Mouse (Mus musculus) stomach, embryonic 16.5 days (tissue): ENCODE measurements around the gene Prickle2. TPM values are rescaled to one million over a fixed set of nuclear protein-coding genes. Genes with fewer than 3 reads are reported as not detected.

Source experiments
- ATAC-seq: fragments of 200-750 bp; cut with Nextera tagmentation; 2 replicates; pipeline ENCODE4 v1.8.0; 2017; ENCODE audit warnings: moderate number of reproducible peaks, moderate TSS enrichment; ENCODE audit not compliant: insufficient read depth, low FRiP score
- H3K27ac ChIP-seq: fragments of 300-500 bp; sonication (generic); 2 replicates; pipeline ENCODE4 v1.5.1; 2014; ENCODE audit warnings: low read length
- H3K27me3 ChIP-seq: fragments of 300-500 bp; sonication (generic); 2 replicates; pipeline ENCODE4 v1.6.1; 2014; ENCODE audit warnings: low read length, control low read depth, mixed read lengths; ENCODE audit not compliant: control insufficient read depth, insufficient read depth
- H3K36me3 ChIP-seq: fragments of 300-500 bp; sonication (generic); 2 replicates; pipeline ENCODE4 v1.6.1; 2014; ENCODE audit warnings: low read length; ENCODE audit not compliant: control insufficient read depth, insufficient read depth
- H3K4me1 ChIP-seq: fragments of 300-500 bp; sonication (generic); 2 replicates; pipeline ENCODE4 v1.6.1; 2014; ENCODE audit warnings: low read length, control low read depth, mixed read lengths; ENCODE audit not compliant: control insufficient read depth, insufficient read depth
- H3K4me2 ChIP-seq: fragments of 300-500 bp; sonication (generic); 2 replicates; pipeline ENCODE4 v1.6.1; 2014; ENCODE audit warnings: low read depth, low read length, mixed read lengths
- H3K4me3 ChIP-seq: fragments of 300-500 bp; sonication (generic); replicated peaks from 2 replicates; pipeline ENCODE4 v1.5.1; 2014; ENCODE audit warnings: mild to moderate bottlenecking, low read length
- H3K9ac ChIP-seq: fragments of 300-500 bp; sonication (generic); 2 replicates; pipeline ENCODE4 v1.6.1; 2014; ENCODE audit warnings: low read length
- H3K9me3 ChIP-seq: fragments of 300-500 bp; sonication (generic); replicated peaks from 2 replicates; pipeline ENCODE4 v1.6.1; 2016; ENCODE audit warnings: low read length, control low read depth; ENCODE audit not compliant: control insufficient read depth
- whole genome bisulfite sequencing: fragments of 180-500 bp; shearing (Covaris S2); extraction: QIAGEN DNeasy Blood & Tissue Kit; methylation state at CpG from one replicate; pipeline ENCODE4 v1.1.7; 2014; 5-methylcytosine and 5-hydroxymethylcytosine counted together
- polyA plus RNA-seq: library from polyadenylated mRNA; unstranded; fragments of >200 nt; fragmentation: Nextera tagmentation; extraction: Ambion mirVana; gene quantifications from 2 replicates; pipeline ENCODE4 v1.2.1, GENCODE M21; 2015

The Prickle2 gene
- polyA plus RNA-seq, 1 experiment from 2014 or later, result 9.3 TPM

- H3K36me3 ChIP-seq, result no peaks in the 10 kb centered on the region
- H3K9me3 ChIP-seq, result no peaks in the 10 kb centered on the region
- WGBS, result 58% methylated on average over 4 of the region's 4 CpGs
- H3K27ac ChIP-seq, result peak overlapping the region; percentile 94
- H3K4me2 ChIP-seq, result peak overlapping the region; percentile 29; the same call in 1 of the 2 replicates
- H3K4me1 ChIP-seq, result peaks cover 15% of the 10 kb centered on the region
- H3K27me3 ChIP-seq, result no peaks in the 10 kb centered on the region
- H3K9ac ChIP-seq, result no peak overlapping the region
- ATAC-seq, result peak; percentile 12; the same call in 1 of the 2 replicates
- no peak overlapping the region for H3K4me3 ChIP-seq
Measured at GRCm38 (mm10) chr6:92468892-92469291, 237.1 kb downstream of the Prickle2 start.

- Histone ChIP-seq H3K4me1 (peaks cover 18% of the 10 kb centered on the region), H3K27ac (peak overlapping the region; percentile 94), H3K36me3 (no peaks in the 10 kb centered on the region), H3K27me3 (no peaks in the 10 kb centered on the region), H3K4me3 (no peak overlapping the region), H3K4me2 (peak overlapping the region; percentile 29; the same call in 1 of the 2 replicates), H3K9me3 (no peaks in the 10 kb centered on the region), H3K9ac (no peak overlapping the region)
- ATAC-seq, result peak; percentile 89
- 30% methylated on average over 3 of the region's 3 CpGs for WGBS
Measured at GRCm38 (mm10) chr6:92468383-92468791, 237.6 kb downstream of the Prickle2 start.

GRCm38 (mm10) chr6:92467343-92467742 lies 238.6 kb downstream of the Prickle2 start:
- H3K36me3 ChIP-seq, result no peaks in the 10 kb centered on the region
- no peaks in the 10 kb centered on the region for H3K9me3 ChIP-seq
- peaks cover 20% of the 10 kb centered on the region for H3K4me1 ChIP-seq
- ATAC-seq, result no peak
- no peak overlapping the region for H3K27ac ChIP-seq
- H3K27me3 ChIP-seq, result no peaks in the 10 kb centered on the region
- H3K4me3 ChIP-seq, result no peak overlapping the region
- H3K4me2 ChIP-seq, result no peak overlapping the region
- 79% methylated on average over 2 of the region's 2 CpGs for WGBS
- H3K9ac ChIP-seq, result no peak overlapping the region

GRCm38 (mm10) chr6:92465666-92466065 lies 240.3 kb downstream of the Prickle2 start:
- no peak for ATAC-seq
- Histone ChIP-seq H3K4me2 (no peak overlapping the region), H3K9me3 (no peaks in the 10 kb centered on the region), H3K4me1 (peaks cover 20% of the 10 kb centered on the region), H3K27ac (no peak overlapping the region), H3K4me3 (no peak overlapping the region), H3K9ac (no peak overlapping the region), H3K36me3 (no peaks in the 10 kb centered on the region), H3K27me3 (no peaks in the 10 kb centered on the region)
- WGBS, result 80% methylated on average over 1 of the region's 1 CpGs

- Histone ChIP-seq H3K4me1 (peaks cover 20% of the 10 kb centered on the region), H3K4me2 (no peak overlapping the region), H3K4me3 (no peak overlapping the region), H3K27me3 (no peaks in the 10 kb centered on the region), H3K9ac (no peak overlapping the region), H3K9me3 (no peaks in the 10 kb centered on the region), H3K36me3 (no peaks in the 10 kb centered on the region), H3K27ac (peak overlapping the region; percentile 62; the same call in 1 of the 2 replicates)
- no peak for ATAC-seq
- 19% methylated on average over 7 of the region's 7 CpGs for WGBS
Measured at GRCm38 (mm10) chr6:92464781-92465337, 241.1 kb downstream of the Prickle2 start.

GRCm38 (mm10) chr6:92463768-92464167 lies 242.2 kb downstream of the Prickle2 start:
- H3K36me3 ChIP-seq, result no peaks in the 10 kb centered on the region
- no peaks in the 10 kb centered on the region for H3K9me3 ChIP-seq
- 37% methylated on average over 9 of the region's 9 CpGs for WGBS
- H3K4me3 ChIP-seq, result no peak overlapping the region
- no peaks in the 10 kb centered on the region for H3K27me3 ChIP-seq
- H3K27ac ChIP-seq, result no peak overlapping the region
- no peak overlapping the region for H3K4me2 ChIP-seq
- H3K9ac ChIP-seq, result no peak overlapping the region
- no peak for ATAC-seq
- peaks cover 14% of the 10 kb centered on the region for H3K4me1 ChIP-seq

GRCm38 (mm10) chr6:92460750-92461149 lies 245.2 kb downstream of the Prickle2 start:
- Histone ChIP-seq H3K9me3 (no peaks in the 10 kb centered on the region), H3K36me3 (no peaks in the 10 kb centered on the region), H3K4me1 (peaks cover 14% of the 10 kb centered on the region), H3K9ac (no peak overlapping the region), H3K4me3 (no peak overlapping the region), H3K27ac (no peak overlapping the region), H3K4me2 (no peak overlapping the region), H3K27me3 (no peaks in the 10 kb centered on the region)
- ATAC-seq, result no peak
- 86% methylated on average over 2 of the region's 2 CpGs for WGBS

GRCm38 (mm10) chr6:92458026-92458425 lies 247.9 kb downstream of the Prickle2 start:
- WGBS, result 58% methylated on average over 4 of the region's 4 CpGs
- no peaks in the 10 kb centered on the region for H3K4me1 ChIP-seq
- no peaks in the 10 kb centered on the region for H3K9me3 ChIP-seq
- H3K27ac ChIP-seq, result no peak overlapping the region
- H3K4me2 ChIP-seq, result no peak overlapping the region
- no peak overlapping the region for H3K4me3 ChIP-seq
- H3K9ac ChIP-seq, result no peak overlapping the region
- no peak for ATAC-seq
- no peaks in the 10 kb centered on the region for H3K27me3 ChIP-seq
- no peaks in the 10 kb centered on the region for H3K36me3 ChIP-seq

GRCm38 (mm10) chr6:92451421-92451820 lies 254.5 kb downstream of the Prickle2 start:
- 67% methylated on average over 1 of the region's 1 CpGs for WGBS
- H3K36me3 ChIP-seq, result no peaks in the 10 kb centered on the region
- ATAC-seq, result no peak
- no peak overlapping the region for H3K27ac ChIP-seq
- no peaks in the 10 kb centered on the region for H3K9me3 ChIP-seq
- H3K4me2 ChIP-seq, result no peak overlapping the region
- no peak overlapping the region for H3K9ac ChIP-seq
- H3K27me3 ChIP-seq, result no peaks in the 10 kb centered on the region
- 0 out of 2 replicates have a peak, but pooled peaks cover 2% of the 10 kb centered on the region for H3K4me1 ChIP-seq
- H3K4me3 ChIP-seq, result no peak overlapping the region
